Mouse (Mus musculus) CH12.LX (cell line): ENCODE measurements at regions not wholly inside any gene's neighbourhood (a gene's known extent, or its start where the extent isn't known, plus 50 kb on each side); places are given as distances from the start of the nearest gene placed in this dataset.

Experiments used
- DNase-seq: peaks from one replicate; pipeline ENCODE4 v3.0.0-alpha.2; 2013; ENCODE audit errors: extremely low read depth
- H3K27ac ChIP-seq: 2 replicates; pipeline ENCODE4 v1.5.1; 2012; ENCODE audit warnings: low read depth, mild to moderate bottlenecking, control low read depth, moderate library complexity; ENCODE audit not compliant: insufficient read depth
- H3K27me3 ChIP-seq: replicated peaks from 2 replicates; pipeline ENCODE3; 2012; ENCODE audit warnings: inconsistent platforms
- H3K36me3 ChIP-seq, 2 experiments: replicated peaks in 1 of 2; 2 replicates each; pipeline versions ENCODE3 to v1.6.1; 2012; ENCODE audit warnings: inconsistent platforms in 1 of 2, low read length in 1 of 2, mild to moderate bottlenecking in 1 of 2, mixed read lengths in 1 of 2, moderate library complexity in 1 of 2; ENCODE audit not compliant: control insufficient read depth in 1 of 2, insufficient read depth in 1 of 2
- H3K4me1 ChIP-seq, 2 experiments: 2 replicates each; pipeline ENCODE4 v1.6.1; 2012; ENCODE audit warnings: inconsistent platforms in 1 of 2, moderate library complexity in 1 of 2; ENCODE audit not compliant: insufficient read depth in 2 of 2, control insufficient read depth in 1 of 2
- H3K4me2 ChIP-seq: 2 replicates; pipeline ENCODE4 v1.6.1; 2012; ENCODE audit warnings: low read depth, mild to moderate bottlenecking, control low read depth; ENCODE audit not compliant: poor library complexity, insufficient read depth, severe bottlenecking
- H3K4me3 ChIP-seq, 3 experiments: fragments of 150-350 bp in 1 of 3; sonication (generic) in 1 of 3; replicated peaks in 1 of 3; 2 replicates each; pipeline versions ENCODE3 to v1.5.1; 2011 to 2012; ENCODE audit warnings: low read depth in 2 of 3, low read length in 2 of 3, mild to moderate bottlenecking in 2 of 3, moderate library complexity in 2 of 3, control low read depth in 1 of 3, improper control_type of control experiment in 1 of 3, inconsistent platforms in 1 of 3, mixed read lengths in 1 of 3; ENCODE audit not compliant: poor library complexity in 1 of 3
- H3K79me2 ChIP-seq: replicated peaks from 2 replicates; pipeline ENCODE4 v1.6.1; 2012; ENCODE audit warnings: mild to moderate bottlenecking, moderate library complexity; ENCODE audit not compliant: control insufficient read depth, poor library complexity, insufficient read depth, severe bottlenecking; ENCODE audit errors: extremely low read depth
- H3K9ac ChIP-seq: 2 replicates; pipeline ENCODE4 v1.6.1; 2012; ENCODE audit warnings: low read depth, mild to moderate bottlenecking, control low read depth, moderate library complexity; ENCODE audit not compliant: insufficient read depth
- H3K9me3 ChIP-seq: replicated peaks from 2 replicates; pipeline ENCODE3; 2012; ENCODE audit warnings: low read length, inconsistent platforms, mixed read lengths
- CTCF ChIP-seq, 2 experiments: IDR thresholded peaks in 1 of 2; conservative IDR thresholded peaks in 1 of 2; 2 replicates each; pipeline ENCODE4 v1.5.1; 2011 to 2012; ENCODE audit warnings: low read depth in 2 of 2, low read length in 2 of 2, improper control_type of control experiment in 1 of 2, inconsistent platforms in 1 of 2, mild to moderate bottlenecking in 1 of 2, moderate library complexity in 1 of 2
- EP300 ChIP-seq: IDR thresholded peaks from 2 replicates; pipeline ENCODE4 v1.6.1; 2011; ENCODE audit warnings: low read length, improper control_type of control experiment
- IRF4 ChIP-seq: IDR thresholded peaks from 2 replicates; pipeline ENCODE4 v1.6.1; 2014; ENCODE audit warnings: low read depth, mild to moderate bottlenecking, inconsistent platforms, low read length, improper control_type of control experiment
- JUN ChIP-seq: IDR thresholded peaks from 2 replicates; pipeline ENCODE4 v1.6.1; 2011; ENCODE audit warnings: low read depth, mild to moderate bottlenecking, low read length, improper control_type of control experiment, moderate library complexity; ENCODE audit not compliant: insufficient read depth
- MAFK ChIP-seq: IDR thresholded peaks from 2 replicates; pipeline ENCODE4 v1.6.1; 2011; ENCODE audit warnings: low read length, improper control_type of control experiment; ENCODE audit not compliant: insufficient replicate concordance
- MAX ChIP-seq: IDR thresholded peaks from 2 replicates; pipeline ENCODE4 v1.6.1; 2011; ENCODE audit warnings: low read length, improper control_type of control experiment
- MEF2A ChIP-seq: IDR thresholded peaks from 2 replicates; pipeline ENCODE4 v1.6.1; 2014; ENCODE audit warnings: low read depth, mild to moderate bottlenecking, inconsistent platforms, low read length, improper control_type of control experiment, borderline replicate concordance
- MYC ChIP-seq: IDR thresholded peaks from 2 replicates; pipeline ENCODE4 v1.6.1; 2011; ENCODE audit warnings: low read depth, mild to moderate bottlenecking, improper control_type of control experiment, low read length
- NELFE ChIP-seq: IDR thresholded peaks from 2 replicates; pipeline ENCODE4 v1.6.1; 2011; ENCODE audit warnings: low read depth, low read length, improper control_type of control experiment
- NRF1 ChIP-seq: IDR thresholded peaks from 2 replicates; pipeline ENCODE4 v1.6.1; 2014; ENCODE audit warnings: low read depth, mild to moderate bottlenecking, inconsistent platforms, low read length, improper control_type of control experiment, moderate library complexity
- PAX5 ChIP-seq: IDR thresholded peaks from 2 replicates; pipeline ENCODE4 v1.6.1; 2012; ENCODE audit warnings: low read length, inconsistent platforms, mixed read lengths
- POLR2AphosphoS2 ChIP-seq: IDR thresholded peaks from 2 replicates; pipeline ENCODE4 v1.6.1; 2011; ENCODE audit warnings: low read depth, low read length, improper control_type of control experiment
- RAD21 ChIP-seq: IDR thresholded peaks from 2 replicates; pipeline ENCODE4 v1.6.1; 2011; ENCODE audit warnings: low read depth, mild to moderate bottlenecking, low read length, improper control_type of control experiment, moderate library complexity
- RCOR1 ChIP-seq: conservative IDR thresholded peaks from 2 replicates; pipeline ENCODE4 v1.6.1; 2012; ENCODE audit warnings: low read depth, mild to moderate bottlenecking, inconsistent platforms, low read length, improper control_type of control experiment
- SMC3 ChIP-seq: IDR thresholded peaks from 2 replicates; pipeline ENCODE4 v1.6.1; 2011; ENCODE audit warnings: low read depth, low read length, improper control_type of control experiment
- TBP ChIP-seq: conservative IDR thresholded peaks from 2 replicates; pipeline ENCODE4 v1.6.1; 2011; ENCODE audit warnings: low read depth, low read length, improper control_type of control experiment
- TCF12 ChIP-seq: IDR thresholded peaks from 2 replicates; pipeline ENCODE4 v1.6.1; 2014; ENCODE audit warnings: low read depth, mild to moderate bottlenecking, inconsistent platforms, low read length, improper control_type of control experiment
- ZC3H11A ChIP-seq: IDR thresholded peaks from 2 replicates; pipeline ENCODE4 v1.6.1; 2012; ENCODE audit warnings: low read depth, mild to moderate bottlenecking, inconsistent platforms, low read length, improper control_type of control experiment
- ZKSCAN1 ChIP-seq: IDR thresholded peaks from 2 replicates; pipeline ENCODE4 v1.6.1; 2012; ENCODE audit warnings: low read depth, inconsistent platforms, low read length, improper control_type of control experiment, borderline replicate concordance
- ZMIZ1 ChIP-seq: IDR thresholded peaks from 2 replicates; pipeline ENCODE4 v1.6.1; 2012; ENCODE audit warnings: low read depth, mild to moderate bottlenecking, inconsistent platforms, low read length, improper control_type of control experiment
- dilution Hi-C: fragments of 300-500 bp; cut with MboI; formaldehyde crosslinking; loops from 2 replicates; pipeline ENCODE4 v1.14.3; 2020; ENCODE audit warnings: low sequenced_read_pairs; ENCODE audit not compliant: extremely low pct_unique_long_range_greater_than_20kb, extremely low pct_ligation_motif_present
- in situ Hi-C: fragments of 300-500 bp; cut with MboI; formaldehyde crosslinking; loops from 3 replicates; pipeline ENCODE4 v1.14.3; 2019; ENCODE audit warnings: low sequenced_read_pairs, low pct_ligation_motif_present, low pct_unique_long_range_greater_than_20kb, mixed read lengths

DNA sequence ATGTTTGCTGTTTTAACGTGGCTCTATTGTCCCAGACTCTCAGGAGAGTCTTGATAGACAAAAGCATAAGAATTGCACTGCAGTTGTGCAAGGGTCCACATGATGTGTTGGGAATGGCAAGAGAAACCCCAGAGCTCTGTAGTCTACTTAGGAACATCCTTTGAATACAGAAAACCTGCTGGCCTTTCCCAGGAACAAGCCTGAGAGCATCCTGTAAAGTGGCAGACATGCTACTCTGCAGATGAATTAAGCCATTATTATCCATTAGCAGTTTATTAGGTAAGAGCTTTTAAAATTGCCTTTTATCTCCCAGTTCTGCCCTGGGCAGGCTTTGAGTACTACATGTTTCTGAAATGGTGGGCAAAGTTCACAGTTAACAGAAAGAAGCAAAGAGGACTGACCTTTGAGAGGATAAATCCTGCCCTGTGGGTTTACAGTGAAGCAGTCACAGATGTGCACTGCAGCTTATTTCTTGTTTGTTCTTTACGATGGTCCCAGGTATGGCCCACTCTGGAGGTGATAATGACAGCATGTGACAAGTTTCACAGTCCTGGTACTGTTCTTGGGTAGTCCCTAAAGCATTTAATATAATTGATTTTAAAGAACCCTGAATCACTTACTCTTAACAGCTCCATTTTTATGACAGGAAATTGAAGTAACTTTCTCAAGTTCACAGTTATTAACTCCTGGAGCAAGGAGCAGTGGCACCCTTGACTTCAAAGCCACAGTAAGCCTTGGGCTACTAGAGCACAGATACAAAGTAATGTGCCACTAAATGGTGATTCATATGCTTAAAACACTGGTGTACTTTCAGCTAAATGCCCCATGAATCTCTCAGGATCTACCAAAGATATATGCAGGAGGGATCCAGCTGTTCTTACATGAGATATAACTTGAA lies 386.6 kb upstream of the Slc5a7 start:
- Histone ChIP-seq H3K27ac (no peak overlapping the region), H3K9ac (no peak overlapping the region), H3K79me2 (no peaks in the 10 kb centered on the region), H3K36me3 (no peaks in the 10 kb centered on the region), H3K4me3 (no peak overlapping the region), H3K4me2 (no peak overlapping the region), H3K27me3 (no peaks in the 10 kb centered on the region), H3K4me1 (no peaks in the 10 kb centered on the region), H3K9me3 (peaks cover 17% of the 10 kb centered on the region)
- TF ChIP-seq RAD21 (no peak), ZMIZ1 (no peak)
- DNase-seq: no peak
- in situ Hi-C loops (no loop called here), dilution Hi-C loops (no loop called here)

- no peaks in the 10 kb centered on the region for H3K36me3 ChIP-seq
- TF ChIP-seq ZKSCAN1 (no peak), POLR2AphosphoS2 (no peak), TBP (no peak), MAFK (no peak), MEF2A (no peak), PAX5 (no peak), EP300 (no peak), IRF4 (no peak), RCOR1 (no peak)
- in situ Hi-C loops: no loop called here
- dilution Hi-C loops: no loop called here
- no peak overlapping the region for H3K27ac ChIP-seq
- H3K27me3 ChIP-seq: no peaks in the 10 kb centered on the region
- H3K4me3 ChIP-seq: no peak overlapping the region
- H3K9me3 ChIP-seq: peaks cover 7% of the 10 kb centered on the region
- no peaks in the 10 kb centered on the region for H3K4me1 ChIP-seq
- no peaks in the 10 kb centered on the region for H3K79me2 ChIP-seq
- DNase-seq: no peak
- H3K4me2 ChIP-seq: no peak overlapping the region
- no peak overlapping the region for H3K9ac ChIP-seq
These were observed 379.3 kb upstream of the Slc5a7 start for GRCm38 (mm10) chr17:54678111-54678510.

- Histone ChIP-seq H3K79me2 (no peaks in the 10 kb centered on the region), H3K9ac (no peak overlapping the region), H3K27me3 (no peaks in the 10 kb centered on the region), H3K36me3 (no peaks in the 10 kb centered on the region), H3K9me3 (peaks cover 20% of the 10 kb centered on the region), H3K4me2 (no peak overlapping the region), H3K27ac (no peak overlapping the region), H3K4me1 (no peaks in the 10 kb centered on the region), H3K4me3 (no peak overlapping the region)
- no peak for DNase-seq
- in situ Hi-C loops (no loop called here), dilution Hi-C loops (no loop called here)
- TF ChIP-seq MYC: no peak
- TF ChIP-seq SMC3: no peak
- no peak for TF ChIP-seq ZC3H11A
- TF ChIP-seq RCOR1: no peak
- TF ChIP-seq TCF12: no peak
- no peak for TF ChIP-seq PAX5
- TF ChIP-seq JUN: no peak
- no peak for TF ChIP-seq NRF1
- no peak for TF ChIP-seq MAFK
- no peak for TF ChIP-seq CTCF (conservative IDR thresholded peaks at IDR 0.05 in 1 of 2, IDR thresholded peaks at IDR 0.05 in 1 of 2; ENCODE audit: low read depth in 2 of 2, low read length in 2 of 2)
- no peak for TF ChIP-seq NELFE
- TF ChIP-seq MAX: no peak
These were observed 370.7 kb upstream of the Slc5a7 start for GRCm38 (mm10) chr17:54669499-54669898.
